Mouse (Mus musculus) ZHBTc4 (cell line): ENCODE measurements at regions not wholly inside any gene's neighbourhood (a gene's known extent, or its start where the extent isn't known, plus 50 kb on each side); places are given as distances from the start of the nearest gene placed in this dataset.

Experiments
- DNase-seq: peaks from one replicate; pipeline ENCODE4 v3.0.0-alpha.2; 2011; ENCODE audit warnings: low read depth, low spot score

GRCm38 (mm10) chr12:36748345-36748744, 360.0 kb upstream of the Meox2 start:
- no peak for DNase-seq

- DNase-seq = no peak
Observed at GRCm38 (mm10) chr12:36765315-36766058, 342.9 kb upstream of the Meox2 start.

- DNase-seq = no peak
Observed at GRCm38 (mm10) chr12:36766167-36766566, 342.2 kb upstream of the Meox2 start.

GRCm38 (mm10) chr12:36780761-36781160, 327.6 kb upstream of the Meox2 start:
- DNase-seq = no peak

GRCm38 (mm10) chr12:36790866-36791265, 317.5 kb upstream of the Meox2 start:
- no peak for DNase-seq

GRCm38 (mm10) chr12:36791430-36791829, 316.9 kb upstream of the Meox2 start:
- DNase-seq = no peak

GRCm38 (mm10) chr12:36792205-36792604, 316.1 kb upstream of the Meox2 start:
- DNase-seq = no peak

- no peak for DNase-seq
Observed at GRCm38 (mm10) chr12:36793799-36794198, 314.5 kb upstream of the Meox2 start.

GRCm38 (mm10) chr12:36796201-36796600, 312.1 kb upstream of the Meox2 start:
- no peak for DNase-seq

GRCm38 (mm10) chr12:36817938-36818337, 290.4 kb upstream of the Meox2 start:
- DNase-seq = no peak

- DNase-seq = no peak
Observed at GRCm38 (mm10) chr12:36818852-36819251, 289.5 kb upstream of the Meox2 start.

GRCm38 (mm10) chr12:36826766-36827165, 281.6 kb upstream of the Meox2 start:
- DNase-seq = peak; percentile 7

GRCm38 (mm10) chr12:36831307-36831997, 276.9 kb upstream of the Meox2 start:
- no peak for DNase-seq

GRCm38 (mm10) chr12:36842957-36843356, 265.4 kb upstream of the Meox2 start:
- no peak for DNase-seq

- DNase-seq = no peak
Observed at GRCm38 (mm10) chr12:36845130-36845529, 263.2 kb upstream of the Meox2 start.

- DNase-seq = no peak
Observed at GRCm38 (mm10) chr12:36849086-36849485, 259.3 kb upstream of the Meox2 start.

GRCm38 (mm10) chr12:36863113-36863512, 245.2 kb upstream of the Meox2 start:
- DNase-seq = no peak

- DNase-seq = no peak
Observed at GRCm38 (mm10) chr12:36880724-36881123, 227.6 kb upstream of the Meox2 start.

GRCm38 (mm10) chr12:36913364-36913763, 195.0 kb upstream of the Meox2 start:
- DNase-seq = no peak

GRCm38 (mm10) chr12:36917576-36918106, 190.7 kb upstream of the Meox2 start:
- no peak for DNase-seq

GRCm38 (mm10) chr12:36918294-36918876, 190.0 kb upstream of the Meox2 start:
- DNase-seq = no peak

GRCm38 (mm10) chr12:36923558-36923957, 184.8 kb upstream of the Meox2 start:
- no peak for DNase-seq

- no peak for DNase-seq
Observed at GRCm38 (mm10) chr12:36926225-36926624, 182.1 kb upstream of the Meox2 start.
